Mouse (Mus musculus) erythroblast, embryonic 14.5 days (primary cell): ENCODE results near the gene Gm4559.
"Not testable (repeated sequence)": the region's sequence is repeated elsewhere in the genome, so short reads cannot be mapped to it uniquely, and the experiment has no call there.

Experiments used
- GATA1 ChIP-seq: IDR thresholded peaks from 2 replicates; pipeline ENCODE4 v1.6.1; 2012; ENCODE audit warnings: low read length, inconsistent platforms, mixed read lengths
- TAL1 ChIP-seq: IDR thresholded peaks from 3 replicates; pipeline ENCODE4 v1.6.1; 2012; ENCODE audit warnings: low read length, inconsistent platforms, mixed read lengths

GRCm38 (mm10) chr7:142285910-142286612, 11.9 kb upstream of the Gm4559 start:
- TF ChIP-seq GATA1, TAL1: not testable (repeated sequence)
